Mouse (Mus musculus) embryonic facial prominence, embryonic 15.5 days (tissue): ENCODE results near the gene Slc6a17. TPM values are rescaled to one million over a fixed set of nuclear protein-coding genes. Genes with fewer than 3 reads are reported as not detected.

Experiments used
- ATAC-seq: fragments of 200-750 bp; cut with Nextera tagmentation; 2 replicates; pipeline ENCODE4 v1.8.0; 2017; ENCODE audit warnings: low read depth, moderate TSS enrichment; ENCODE audit not compliant: insufficient number of reproducible peaks, low FRiP score, low TSS enrichment
- H3K27ac ChIP-seq: fragments of 300-500 bp; sonication (generic); replicated peaks from 2 replicates; pipeline ENCODE4 v1.5.1; 2015; ENCODE audit warnings: mild to moderate bottlenecking, inconsistent platforms
- H3K27me3 ChIP-seq: fragments of 300-500 bp; sonication (generic); 2 replicates; pipeline ENCODE4 v1.6.1; 2015; ENCODE audit warnings: inconsistent platforms
- H3K36me3 ChIP-seq: fragments of 300-500 bp; sonication (generic); 2 replicates; pipeline ENCODE4 v1.6.1; 2015; ENCODE audit warnings: mild to moderate bottlenecking, inconsistent platforms
- H3K4me1 ChIP-seq: fragments of 300-500 bp; sonication (generic); 2 replicates; pipeline ENCODE4 v1.6.1; 2015; ENCODE audit warnings: inconsistent platforms
- H3K4me2 ChIP-seq: fragments of 300-500 bp; sonication (generic); replicated peaks from 2 replicates; pipeline ENCODE4 v1.6.1; 2015; ENCODE audit warnings: mild to moderate bottlenecking, inconsistent platforms
- H3K4me3 ChIP-seq: fragments of 300-500 bp; sonication (generic); replicated peaks from 2 replicates; pipeline ENCODE4 v1.5.1; 2015; ENCODE audit warnings: mild to moderate bottlenecking, inconsistent platforms
- H3K9ac ChIP-seq: fragments of 300-500 bp; sonication (generic); 2 replicates; pipeline ENCODE4 v1.6.1; 2015; ENCODE audit warnings: inconsistent platforms
- H3K9me3 ChIP-seq: fragments of 300-500 bp; sonication (generic); replicated peaks from 2 replicates; pipeline ENCODE4 v1.6.1; 2016; ENCODE audit warnings: inconsistent platforms
- WGBS: fragments of 180-500 bp; shearing (Covaris S2); methylation state at CpG from one replicate; pipeline ENCODE4 v1.1.7; 2015; 5-methylcytosine and 5-hydroxymethylcytosine counted together
- polyA plus RNA-seq: library from polyadenylated mRNA; unstranded; fragments of >200 nt; fragmentation: Nextera tagmentation; extraction: Ambion mirVana; gene quantifications from 2 replicates; pipeline ENCODE4 v1.2.1, GENCODE M21; 2015

Slc6a17 gene
- polyA plus RNA-seq, 1 experiment from 2014 or later: 6.7 TPM

- ATAC-seq: no peak
- peaks cover 15% of the 10 kb centered on the region for H3K4me1 ChIP-seq
- no peaks in the 10 kb centered on the region for H3K9me3 ChIP-seq
- H3K4me2 ChIP-seq: no peak overlapping the region
- no peaks in the 10 kb centered on the region; the same call in 1 of the 2 replicates for H3K27me3 ChIP-seq
- H3K27ac ChIP-seq: no peak overlapping the region
- whole genome bisulfite sequencing: 50% methylated on average over 6 of the region's 6 CpGs
- no peaks in the 10 kb centered on the region for H3K36me3 ChIP-seq
- no peak overlapping the region for H3K4me3 ChIP-seq
- H3K9ac ChIP-seq: no peak overlapping the region
Measured at GRCm38 (mm10) chr3:107436434-107436833, 81.4 kb downstream of the Slc6a17 start.

DNA sequence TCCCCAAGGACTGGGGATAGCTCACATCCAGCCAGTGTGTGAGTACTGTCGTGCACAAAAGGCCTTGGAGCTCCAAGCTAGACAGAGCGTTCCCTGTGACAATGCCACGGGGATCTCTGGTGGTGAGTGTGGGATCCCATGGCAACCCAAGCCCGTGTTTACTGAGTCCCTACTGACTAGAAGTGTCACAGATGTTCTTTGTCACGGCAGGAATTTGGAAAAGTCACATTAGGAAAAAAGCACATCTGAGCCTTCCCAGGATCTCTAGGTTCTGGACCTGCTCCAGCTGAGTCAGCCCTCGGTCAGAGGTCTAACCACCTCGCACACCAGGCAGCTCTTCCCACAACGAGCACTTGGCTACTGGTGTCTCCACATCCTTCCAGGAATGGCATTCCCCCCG is 84.2 kb downstream of the Slc6a17 start:
- Histone ChIP-seq H3K4me1 (peaks cover 15% of the 10 kb centered on the region), H3K4me3 (no peak overlapping the region), H3K27me3 (no peaks in the 10 kb centered on the region; the same call in 1 of the 2 replicates), H3K4me2 (no peak overlapping the region), H3K9me3 (no peaks in the 10 kb centered on the region), H3K36me3 (no peaks in the 10 kb centered on the region), H3K27ac (no peak overlapping the region), H3K9ac (no peak overlapping the region)
- ATAC-seq: peak; percentile 24; the same call in 1 of the 2 replicates
- 49% methylated on average over 9 of the region's 9 CpGs for WGBS

- Histone ChIP-seq H3K36me3 (no peaks in the 10 kb centered on the region), H3K4me2 (no peak overlapping the region), H3K9ac (no peak overlapping the region), H3K27ac (no peak overlapping the region), H3K4me1 (peaks cover 9% of the 10 kb centered on the region), H3K9me3 (no peaks in the 10 kb centered on the region), H3K4me3 (no peak overlapping the region), H3K27me3 (no peaks in the 10 kb centered on the region; the same call in 1 of the 2 replicates)
- no peak for ATAC-seq
- WGBS: 20% methylated on average over 1 of the region's 1 CpGs
Measured at GRCm38 (mm10) chr3:107431268-107431667, 86.5 kb downstream of the Slc6a17 start.

DNA sequence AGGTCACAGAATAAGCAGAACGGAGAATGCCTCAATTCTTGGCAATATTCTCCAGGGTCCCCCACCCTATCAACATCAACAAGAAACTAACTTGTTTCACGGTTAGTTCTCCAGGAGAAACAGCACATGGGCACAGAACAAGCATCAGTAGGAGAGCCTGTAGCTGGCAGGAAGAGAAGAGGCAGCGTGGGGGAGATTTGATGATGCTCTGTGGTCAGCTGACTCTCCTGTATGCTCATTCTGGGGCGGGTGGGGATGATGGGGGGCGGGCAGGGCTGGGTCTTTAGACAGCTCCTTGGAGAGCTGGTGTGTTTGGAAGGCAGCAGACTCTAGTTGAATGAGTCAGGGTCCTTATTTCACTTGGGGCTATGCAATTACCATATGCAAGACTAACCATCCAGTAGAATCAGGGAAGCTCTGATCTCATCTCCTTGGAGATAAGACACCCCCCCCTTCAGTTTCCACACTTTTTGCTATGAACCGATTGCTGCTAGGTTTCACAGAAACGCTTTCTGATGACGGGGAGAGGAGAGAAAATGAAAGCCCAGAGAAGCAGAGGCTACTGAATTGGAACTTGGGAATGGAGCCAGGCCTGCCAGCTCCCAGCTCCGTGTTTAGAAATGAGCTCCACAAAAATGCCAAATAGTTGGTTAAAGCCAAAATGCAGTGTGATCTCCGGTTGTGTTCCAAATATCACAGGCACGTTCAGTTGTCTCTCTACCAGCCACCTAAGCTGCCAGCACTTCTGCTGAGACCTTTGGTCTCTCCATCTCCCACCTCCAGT is 93.4 kb downstream of the Slc6a17 start:
- no peak overlapping the region for H3K4me3 ChIP-seq
- H3K9ac ChIP-seq: no peak overlapping the region
- no peaks in the 10 kb centered on the region for H3K9me3 ChIP-seq
- no peaks in the 10 kb centered on the region for H3K27me3 ChIP-seq
- no peak overlapping the region for H3K4me2 ChIP-seq
- no peak for ATAC-seq
- no peak overlapping the region for H3K27ac ChIP-seq
- no peaks in the 10 kb centered on the region for H3K36me3 ChIP-seq
- WGBS: 66% methylated on average over 11 of the region's 11 CpGs
- no peaks in the 10 kb centered on the region for H3K4me1 ChIP-seq

GRCm38 (mm10) chr3:107420156-107420555 is 97.7 kb downstream of the Slc6a17 start:
- H3K9me3 ChIP-seq: no peaks in the 10 kb centered on the region
- H3K4me1 ChIP-seq: no peaks in the 10 kb centered on the region
- H3K27me3 ChIP-seq: no peaks in the 10 kb centered on the region
- no peak for ATAC-seq
- no peak overlapping the region for H3K4me2 ChIP-seq
- no peak overlapping the region for H3K27ac ChIP-seq
- no peak overlapping the region for H3K4me3 ChIP-seq
- H3K9ac ChIP-seq: no peak overlapping the region
- WGBS: 40% methylated on average over 2 of the region's 2 CpGs
- no peaks in the 10 kb centered on the region for H3K36me3 ChIP-seq

Other genes with a start within 250 kb of the Slc6a17 start
- 184 and 198 TPM in 2 replicates for gene Lamtor5, start 239.2 kb downstream of the Slc6a17 start, polyA plus RNA-seq
- gene Slc16a4, start 226.8 kb downstream of the Slc6a17 start, polyA plus RNA-seq: 4.0 and 4.7 TPM in 2 replicates
- gene Rbm15, start 184.3 kb downstream of the Slc6a17 start, polyA plus RNA-seq: 12.7 and 13.0 TPM in 2 replicates
- gene Kcnc4, start 58.5 kb downstream of the Slc6a17 start, polyA plus RNA-seq: 0.53 and 0.76 TPM in 2 replicates
- gene Ubl4b, start 37.1 kb upstream of the Slc6a17 start, polyA plus RNA-seq: 0.12 TPM in 1 of 2 replicates, not detected in the other
- gene Alx3, start 77.0 kb upstream of the Slc6a17 start, polyA plus RNA-seq: 17.2 and 20.1 TPM in 2 replicates
- gene Gm10961, start 113.3 kb upstream of the Slc6a17 start, polyA plus RNA-seq: not detected in 2 replicates
- gene Strip1, start 113.7 kb upstream of the Slc6a17 start, polyA plus RNA-seq: 52.4 and 55.8 TPM in 2 replicates
- gene Ahcyl1, start 178.5 kb upstream of the Slc6a17 start, polyA plus RNA-seq: 81.1 and 85.2 TPM in 2 replicates
- gene Csf1, start 242.5 kb upstream of the Slc6a17 start, polyA plus RNA-seq: 18.0 and 18.5 TPM in 2 replicates